Mouse (Mus musculus) retina, postnatal 1 day (tissue): ENCODE data around the gene Fam69a.
"Not testable (repeated sequence)": the region's sequence is repeated elsewhere in the genome, so short reads cannot be mapped to it uniquely, and the experiment has no call there.

Source experiments
- DNase-seq: peaks from one replicate; pipeline ENCODE4 v3.0.0-alpha.2; 2012

Fam69a gene

GRCm38 (mm10) chr5:107942941-107943340 lies 43.9 kb downstream of the Fam69a start:
- DNase-seq = no peak

GRCm38 (mm10) chr5:107941222-107941621 lies 45.7 kb downstream of the Fam69a start:
- no peak for DNase-seq

GRCm38 (mm10) chr5:107939701-107940100 lies 47.2 kb downstream of the Fam69a start:
- DNase-seq = no peak

- DNase-seq = no peak
Observed at GRCm38 (mm10) chr5:107938886-107939285, 48.0 kb downstream of the Fam69a start.

- not testable (repeated sequence) for DNase-seq
Observed at GRCm38 (mm10) chr5:107938483-107938882, 48.4 kb downstream of the Fam69a start.

DNA sequence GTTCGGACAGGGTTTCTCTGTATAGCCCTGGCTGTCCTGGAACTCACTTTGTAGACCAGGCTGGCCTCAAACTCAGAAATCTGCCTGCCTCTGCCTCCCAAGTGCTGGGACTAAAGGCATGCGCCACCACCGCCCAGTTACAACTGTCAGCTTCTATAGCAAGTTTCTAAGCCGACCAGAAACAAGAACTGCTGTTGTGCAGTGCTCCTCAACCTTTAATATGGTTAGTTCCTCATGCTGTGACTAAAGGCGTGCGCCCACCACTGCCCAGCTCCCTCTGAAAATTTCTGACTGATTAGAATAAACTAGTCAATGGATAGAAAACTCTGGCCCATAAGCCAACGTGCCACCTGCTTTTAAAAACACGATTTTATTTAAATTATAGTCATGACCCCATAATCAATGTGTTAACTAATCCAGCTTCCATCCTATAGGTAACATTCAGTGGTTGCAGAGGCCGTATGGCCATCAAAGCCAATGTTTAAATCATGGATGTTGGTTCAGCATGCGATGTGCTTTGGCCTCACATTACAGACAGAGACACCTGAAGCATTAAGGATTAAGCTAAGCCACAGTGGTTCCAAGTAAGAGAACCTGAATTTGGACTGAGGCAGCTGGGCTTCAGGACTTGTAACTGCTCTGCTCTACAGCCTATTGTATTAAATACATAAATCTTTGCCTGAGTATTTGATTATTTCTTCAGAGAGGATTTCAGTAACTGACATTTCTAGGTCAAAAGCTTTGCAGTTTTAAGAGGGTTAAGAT lies 50.1 kb downstream of the Fam69a start:
- no peak for DNase-seq

DNA sequence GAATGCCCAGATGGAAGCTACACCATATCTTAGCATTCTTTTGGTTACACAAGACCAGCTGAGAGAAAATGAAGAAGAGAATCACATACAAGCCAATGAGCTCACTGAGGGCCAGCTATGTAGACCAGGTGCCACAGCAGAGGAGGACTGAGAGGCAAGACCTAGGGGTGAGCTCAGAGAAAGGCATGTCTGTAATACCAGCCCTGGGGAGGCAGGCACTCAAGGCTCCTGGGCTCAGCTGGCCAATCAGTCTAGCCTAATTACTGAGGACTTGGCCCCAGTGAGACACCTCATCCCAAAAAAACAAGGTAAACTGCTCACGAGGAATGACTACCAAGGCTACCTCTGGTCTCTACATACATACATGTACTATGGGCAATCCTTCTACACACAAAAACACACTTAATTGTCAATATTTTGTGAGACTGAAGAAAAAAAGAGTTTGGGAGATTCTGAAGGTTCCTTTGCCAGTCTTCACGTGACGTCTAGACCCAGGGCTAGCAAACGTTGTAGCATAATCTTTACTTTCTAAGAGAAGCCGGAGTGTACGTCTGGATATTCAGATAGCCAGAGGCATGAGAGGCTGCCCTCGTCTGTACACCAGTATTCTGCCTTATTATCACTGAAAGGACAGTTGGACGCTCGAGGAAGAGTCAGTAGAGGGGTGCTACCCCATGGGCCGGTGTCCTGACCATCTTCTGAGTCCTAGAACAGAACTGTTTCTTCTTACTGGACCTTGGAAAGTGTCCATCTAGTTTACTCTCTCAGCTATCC lies 51.9 kb downstream of the Fam69a start:
- DNase-seq = no peak

- DNase-seq = no peak
Observed at GRCm38 (mm10) chr5:107933202-107933974, 53.5 kb downstream of the Fam69a start.

DNA sequence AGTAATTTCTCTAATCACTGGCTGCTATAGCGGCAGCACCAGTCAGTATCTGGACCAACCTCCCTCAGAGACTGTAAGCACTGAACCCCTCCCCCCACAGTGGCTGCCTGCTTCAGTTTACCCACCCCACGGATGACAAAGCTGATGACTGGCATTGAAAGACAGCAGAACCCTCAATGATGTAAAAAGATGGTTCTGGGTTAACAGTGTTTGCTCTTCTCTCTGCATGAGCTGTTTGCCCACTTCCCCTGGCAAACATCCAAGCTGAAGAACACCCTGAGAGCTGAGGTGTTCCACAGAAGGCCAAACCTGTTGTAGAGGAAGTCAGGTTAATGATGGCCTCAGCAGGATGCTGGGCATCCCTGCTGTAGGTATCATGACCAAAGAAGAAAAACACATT lies 54.3 kb downstream of the Fam69a start:
- no peak for DNase-seq

GRCm38 (mm10) chr5:107926550-107927249 lies 60.2 kb downstream of the Fam69a start:
- no peak for DNase-seq

DNA sequence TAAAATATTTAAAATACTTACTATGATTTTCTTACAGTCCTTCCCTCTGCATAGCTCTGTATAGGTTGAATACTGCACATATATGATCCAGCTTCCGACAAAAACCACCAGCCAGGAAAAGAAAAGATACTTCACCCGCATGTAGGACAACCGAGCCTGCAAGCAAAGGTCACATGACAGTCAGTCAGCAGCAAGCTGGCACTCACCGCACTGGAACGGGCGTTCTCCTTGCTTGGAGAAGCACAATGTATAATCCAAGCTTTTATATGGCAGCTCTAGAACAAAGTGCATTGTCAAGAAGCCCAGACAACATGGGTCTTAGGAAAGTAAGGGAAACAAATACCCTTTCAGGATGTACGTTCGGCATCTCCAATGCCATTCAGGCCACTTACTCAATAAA lies 62.3 kb downstream of the Fam69a start:
- no peak for DNase-seq

DNA sequence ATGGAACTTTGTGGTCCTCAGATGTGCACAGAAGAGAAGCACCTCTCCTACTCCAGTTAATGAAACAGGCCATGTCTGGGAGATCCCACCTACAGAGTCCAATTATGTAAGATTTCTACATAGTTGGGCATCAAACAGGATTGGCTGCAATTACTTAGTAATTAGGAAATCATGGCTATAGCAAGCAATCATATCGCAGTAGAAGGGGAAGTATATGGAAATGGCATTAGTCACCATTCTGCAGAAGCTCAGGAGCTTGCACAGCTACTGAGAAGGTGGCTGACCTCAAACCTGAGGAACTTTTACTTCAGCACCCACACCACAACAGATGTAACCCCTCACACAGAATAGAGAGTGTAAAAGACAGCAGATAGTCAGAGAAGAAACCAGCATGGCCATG lies 64.0 kb downstream of the Fam69a start:
- no peak for DNase-seq

- DNase-seq = peak; percentile 82
Observed at GRCm38 (mm10) chr5:107921400-107922252, 65.3 kb downstream of the Fam69a start.

- no peak for DNase-seq
Observed at GRCm38 (mm10) chr5:107915280-107915679, 71.6 kb downstream of the Fam69a start.

- no peak for DNase-seq
Observed at GRCm38 (mm10) chr5:107911012-107911411, 75.9 kb downstream of the Fam69a start.

GRCm38 (mm10) chr5:107910084-107910616 lies 76.7 kb downstream of the Fam69a start:
- no peak for DNase-seq

- DNase-seq = no peak
Observed at GRCm38 (mm10) chr5:107909668-107910067, 77.2 kb downstream of the Fam69a start.

GRCm38 (mm10) chr5:107908514-107909110 lies 78.3 kb downstream of the Fam69a start:
- no peak for DNase-seq

GRCm38 (mm10) chr5:107904325-107904724 lies 82.6 kb downstream of the Fam69a start:
- DNase-seq = no peak

DNA sequence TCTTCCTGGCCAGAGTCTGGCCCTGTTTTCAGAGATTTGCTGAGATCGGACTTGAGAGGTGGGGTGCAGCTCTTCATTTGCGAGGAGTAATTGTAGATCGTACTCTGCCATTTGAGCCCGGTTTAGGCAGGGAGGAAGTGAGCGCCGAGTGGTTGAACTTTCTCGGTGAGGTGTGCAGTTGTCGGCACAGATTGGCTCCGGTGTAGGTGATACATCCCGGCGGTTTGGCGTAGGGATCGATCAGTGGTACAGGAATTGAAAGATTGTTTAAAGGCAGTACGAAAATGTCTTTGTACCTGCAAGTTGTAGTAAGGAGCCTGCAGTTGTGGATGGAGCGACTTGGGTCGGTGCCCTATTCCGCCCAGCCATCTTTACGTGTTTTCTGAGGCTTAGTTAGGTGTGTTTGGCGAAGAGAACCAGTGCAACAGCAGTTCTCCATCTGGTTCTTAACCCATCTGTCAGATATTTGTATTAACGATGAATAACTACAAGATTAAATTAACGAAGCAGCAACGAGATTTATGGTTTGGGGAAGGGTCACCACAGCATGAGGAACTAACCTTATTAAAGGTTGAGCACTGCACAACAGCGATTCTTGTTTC lies 85.8 kb downstream of the Fam69a start:
- DNase-seq = no peak
